Mouse (Mus musculus) liver, adult 2 months (tissue): ENCODE data around the gene H2-M10.2. TPM values are rescaled to one million over a fixed set of nuclear protein-coding genes. Genes with fewer than 3 reads are reported as not detected.

Experiments used
- DNase-seq: peaks from one replicate; pipeline ENCODE4 v3.0.0-alpha.2; 2011; ENCODE audit warnings: low read depth, low spot score; ENCODE audit errors: extremely low read depth
- H3K27ac ChIP-seq: fragments of 200-500 bp; replicated peaks from 2 replicates; pipeline ENCODE4 v1.5.1; 2012; ENCODE audit warnings: low read depth, mild to moderate bottlenecking, control low read depth, inconsistent platforms, low read length; ENCODE audit not compliant: insufficient read depth
- H3K27me3 ChIP-seq: fragments of 200-500 bp; 2 replicates; pipeline ENCODE4 v1.6.1; 2012; ENCODE audit warnings: mild to moderate bottlenecking, moderate library complexity, low read length, inconsistent platforms; ENCODE audit not compliant: control insufficient read depth, insufficient read depth
- H3K36me3 ChIP-seq: fragments of 200-500 bp; 2 replicates; pipeline ENCODE4 v1.6.1; 2012; ENCODE audit warnings: low read length, inconsistent platforms; ENCODE audit not compliant: control insufficient read depth, insufficient read depth
- H3K4me1 ChIP-seq: fragments of 200-500 bp; 2 replicates; pipeline ENCODE4 v1.6.1; 2011; ENCODE audit warnings: low read length; ENCODE audit not compliant: control insufficient read depth, insufficient read depth
- H3K4me3 ChIP-seq: fragments of 200-500 bp; 2 replicates; pipeline ENCODE4 v1.5.1; 2011; ENCODE audit warnings: low read depth, mild to moderate bottlenecking, control low read depth, low read length, moderate library complexity; ENCODE audit not compliant: insufficient read depth
- H3K79me2 ChIP-seq: fragments of 200-500 bp; 2 replicates; pipeline ENCODE4 v1.6.1; 2012; ENCODE audit warnings: inconsistent platforms, mild to moderate bottlenecking, low read length, moderate library complexity; ENCODE audit not compliant: control insufficient read depth, insufficient read depth
- H3K9ac ChIP-seq: fragments of 200-500 bp; 2 replicates; pipeline ENCODE4 v1.6.1; 2012; ENCODE audit warnings: low read depth, mild to moderate bottlenecking, control low read depth, inconsistent platforms, low read length
- CTCF ChIP-seq: fragments of 200-500 bp; IDR thresholded peaks from 2 replicates; pipeline ENCODE4 v1.5.1; 2011; ENCODE audit warnings: low read depth, low read length, control low read depth
- POLR2A ChIP-seq: fragments of 200-500 bp; IDR thresholded peaks from 2 replicates; pipeline ENCODE4 v1.6.1; 2011; ENCODE audit warnings: low read length, control low read depth; ENCODE audit not compliant: insufficient read depth; ENCODE audit errors: extremely low read depth
- WGBS: fragments of 180-500 bp; shearing (Covaris S2); methylation state at CpG from one replicate; pipeline ENCODE4 v1.1.7; 2018; 5-methylcytosine and 5-hydroxymethylcytosine counted together
- polyA plus RNA-seq: library from polyadenylated mRNA; depleted of rRNA; stranded (reverse); fragments of >200 nt; gene quantifications from 2 replicates; pipeline ENCODE4 v1.2.3, GENCODE M21; 2012; rRNA removed
- total RNA-seq: library from RNA; depleted of rRNA; stranded (reverse); fragments of >200 nt; gene quantifications from 2 replicates; pipeline ENCODE4 v1.2.3, GENCODE M21; 2014; rRNA removed

Gene H2-M10.2
- not detected in 2 replicates for total RNA-seq
- polyA plus RNA-seq = not detected in 2 replicates

- Histone ChIP-seq H3K27me3 (no peaks in the 10 kb centered on the region), H3K9ac (no peak within 1 kb of the TSS), H3K36me3 (no peaks in the 10 kb centered on the region), H3K79me2 (no peaks in the 10 kb centered on the region), H3K27ac (no peak within 1 kb of the TSS), H3K4me3 (no peak within 1 kb of the TSS), H3K4me1 (no peaks in the 10 kb centered on the region)
- TF ChIP-seq CTCF (no peak), POLR2A (no peak)
- 88% methylated on average over 2 of the region's 2 CpGs for WGBS
- no peak for DNase-seq
Observed at GRCm38 (mm10) chr17:36286390-36286789, at the start of gene H2-M10.2. TSS of gene H2-M10.2 (minus strand) at chr17:36286490.

- Histone ChIP-seq H3K4me1 (no peaks in the 10 kb centered on the region), H3K36me3 (no peaks in the 10 kb centered on the region), H3K79me2 (no peaks in the 10 kb centered on the region), H3K4me3 (no peak within 1 kb of the TSS), H3K27me3 (no peaks in the 10 kb centered on the region), H3K27ac (no peak within 1 kb of the TSS), H3K9ac (no peak within 1 kb of the TSS)
- DNase-seq = no peak
- no peak for TF ChIP-seq CTCF
- TF ChIP-seq POLR2A = no peak
- WGBS = 97% methylated on average over 4 of the region's 4 CpGs
Observed at GRCm38 (mm10) chr17:36326055-36326454, 39.8 kb upstream of the H2-M10.2 start, which contains the start of gene H2-M10.1. TSS of gene H2-M10.1 (minus strand) at chr17:36326155.

GRCm38 (mm10) chr17:36315689-36316253, 29.5 kb upstream of the H2-M10.2 start:
- no peak overlapping the region for H3K9ac ChIP-seq
- H3K4me3 ChIP-seq = no peak overlapping the region
- DNase-seq = no peak
- TF ChIP-seq POLR2A (no peak), CTCF (no peak)
- H3K79me2 ChIP-seq = no peaks in the 10 kb centered on the region
- H3K27ac ChIP-seq = no peak overlapping the region
- no peaks in the 10 kb centered on the region for H3K27me3 ChIP-seq
- no peaks in the 10 kb centered on the region for H3K4me1 ChIP-seq
- 36% methylated on average over 5 of the region's 5 CpGs for WGBS
- no peaks in the 10 kb centered on the region for H3K36me3 ChIP-seq

GRCm38 (mm10) chr17:36315041-36315688, 28.9 kb upstream of the H2-M10.2 start:
- peak; percentile 4 for DNase-seq
- no peak overlapping the region for H3K9ac ChIP-seq
- no peaks in the 10 kb centered on the region for H3K27me3 ChIP-seq
- no peak overlapping the region for H3K27ac ChIP-seq
- peak overlapping the region; percentile 31; the same call in 1 of the 2 replicates for H3K4me3 ChIP-seq
- no peaks in the 10 kb centered on the region for H3K79me2 ChIP-seq
- WGBS = 3% methylated on average over 19 of the region's 19 CpGs
- H3K4me1 ChIP-seq = no peaks in the 10 kb centered on the region
- no peak for TF ChIP-seq CTCF
- no peak for TF ChIP-seq POLR2A
- no peaks in the 10 kb centered on the region for H3K36me3 ChIP-seq

GRCm38 (mm10) chr17:36314511-36314910, 28.2 kb upstream of the H2-M10.2 start:
- no peak for TF ChIP-seq POLR2A
- no peak for TF ChIP-seq CTCF
- 5% methylated on average over 9 of the region's 9 CpGs for WGBS
- Histone ChIP-seq H3K9ac (no peak overlapping the region), H3K4me3 (no peak overlapping the region), H3K36me3 (no peaks in the 10 kb centered on the region), H3K79me2 (no peaks in the 10 kb centered on the region), H3K27ac (no peak overlapping the region), H3K4me1 (no peaks in the 10 kb centered on the region), H3K27me3 (no peaks in the 10 kb centered on the region)
- no peak for DNase-seq

GRCm38 (mm10) chr17:36309293-36309692, 23.0 kb upstream of the H2-M10.2 start:
- no peak overlapping the region for H3K4me3 ChIP-seq
- H3K36me3 ChIP-seq = no peaks in the 10 kb centered on the region
- no peak for DNase-seq
- H3K27me3 ChIP-seq = no peaks in the 10 kb centered on the region
- H3K79me2 ChIP-seq = no peaks in the 10 kb centered on the region
- no peak overlapping the region for H3K9ac ChIP-seq
- H3K4me1 ChIP-seq = no peaks in the 10 kb centered on the region
- WGBS = 33% methylated on average over 1 of the region's 1 CpGs
- no peak overlapping the region for H3K27ac ChIP-seq
- TF ChIP-seq CTCF (no peak), POLR2A (no peak)
